9 mouse cellular contexts compared by ENCODE assay signal in genomic region chr16:21693981-21694462, GRCm38 (mm10). TPM values are rescaled to one million over a fixed set of nuclear protein-coding genes. Genes with fewer than 3 reads are reported as not detected.
DNase-seq lines count a peak whose midpoint lies in the region; ATAC-seq and TF ChIP-seq lines count a peak whose summit lies in the region.
"Had no signal": no experiment of that assay in that cellular context is flagged by ENCODE, and none has a peak within 500 bp of the region (broad histone marks: within the 10 kb centered on the region; RNA-seq: fewer than 3 reads in every experiment).

No protein-coding gene starts in this region.

- peaks cover 9% of the 10 kb centered on the region for H3K4me1 ChIP-seq in erythroblast, embryonic 14.5 days (ENCODE audit: control insufficient read depth)
- H3K4me1 ChIP-seq in intestine, postnatal 0 days (replicated peaks; ENCODE audit: control insufficient read depth, insufficient read depth, low read length): no peaks in the 10 kb centered on the region
- H3K4me1 ChIP-seq in midbrain, embryonic 16.5 days (ENCODE audit: control insufficient read depth, insufficient read depth, low read length): peaks cover 37% of the 10 kb centered on the region
- peaks cover 3% of the 10 kb centered on the region; the same call in 1 of the 2 replicates for H3K4me1 ChIP-seq in stomach, embryonic 15.5 days

- ATAC-seq in erythroblast, adult 5-6 weeks (replicated peaks; ENCODE audit: low FRiP score, poor library complexity, severe bottlenecking): no peak
- ATAC-seq in intestine, postnatal 0 days: peak; percentile 39
- peak; percentile 76 for ATAC-seq in midbrain, embryonic 16.5 days
- peak; percentile 59 for ATAC-seq in stomach, embryonic 15.5 days (ENCODE audit: insufficient read depth, low FRiP score, low read depth)

- peak overlapping the region; percentile 72 for H3K9ac ChIP-seq in intestine, postnatal 0 days (ENCODE audit: low read depth, low read length)
- peak overlapping the region; percentile 75 for H3K9ac ChIP-seq in midbrain, embryonic 16.5 days (ENCODE audit: low read depth, low read length)
- peak overlapping the region; percentile 88 for H3K9ac ChIP-seq in stomach, embryonic 15.5 days

- under 1% methylated on average over 40 of the region's 45 CpGs for WGBS in intestine, postnatal 0 days
- WGBS in midbrain, embryonic 16.5 days: under 1% methylated on average over 44 of the region's 45 CpGs
- under 1% methylated on average over 45 of the region's 45 CpGs for WGBS in stomach, embryonic 15.5 days

- peak overlapping the region; percentile 83 for H3K27ac ChIP-seq in intestine, postnatal 0 days (ENCODE audit: low read depth, low read length)
- peak overlapping the region; percentile 91 for H3K27ac ChIP-seq in midbrain, embryonic 16.5 days (ENCODE audit: low read length)
- H3K27ac ChIP-seq in stomach, embryonic 15.5 days: peak overlapping the region; percentile 88

- H3K9me3 ChIP-seq in erythroblast, embryonic 14.5 days (ENCODE audit: control insufficient read depth, low read length): no peaks in the 10 kb centered on the region
- no peaks in the 10 kb centered on the region for H3K9me3 ChIP-seq in intestine, postnatal 0 days (ENCODE audit: control insufficient read depth)
- no peaks in the 10 kb centered on the region for H3K9me3 ChIP-seq in midbrain, embryonic 16.5 days (replicated peaks; ENCODE audit: control insufficient read depth, low read length, poor library complexity, severe bottlenecking)
- no peaks in the 10 kb centered on the region for H3K9me3 ChIP-seq in stomach, embryonic 15.5 days

- peaks cover 45% of the 10 kb centered on the region for H3K27me3 ChIP-seq in erythroblast, embryonic 14.5 days (ENCODE audit: control insufficient read depth)
- H3K27me3 ChIP-seq in intestine, postnatal 0 days (replicated peaks; ENCODE audit: control insufficient read depth, insufficient read depth, low read length): no peaks in the 10 kb centered on the region
- H3K27me3 ChIP-seq in midbrain, embryonic 16.5 days (ENCODE audit: control insufficient read depth, insufficient read depth, low read depth, low read length): no peaks in the 10 kb centered on the region
- H3K27me3 ChIP-seq in stomach, embryonic 15.5 days (replicated peaks): no peaks in the 10 kb centered on the region

- peak overlapping the region; percentile 59 for H3K4me3 ChIP-seq in erythroblast, embryonic 14.5 days (replicated peaks)
- peak overlapping the region; percentile 77 for H3K4me3 ChIP-seq in intestine, postnatal 0 days (ENCODE audit: low read depth, low read length)
- peak overlapping the region; percentile 75 for H3K4me3 ChIP-seq in midbrain, embryonic 16.5 days (ENCODE audit: low read depth, low read length)
- H3K4me3 ChIP-seq in stomach, embryonic 15.5 days (replicated peaks): peak overlapping the region; percentile 80

- peak; percentile 86 for DNase-seq in cerebellum, adult 9-11 months
- peak; percentile 97 for DNase-seq in heart, adult 11 months
- DNase-seq in liver: peak; percentile 27

- TF ChIP-seq CTCF in intestine, postnatal 0 days (IDR thresholded peaks at IDR 0.05; ENCODE audit: low read depth): no peak

- no peaks in the 10 kb centered on the region for H3K36me3 ChIP-seq in erythroblast, embryonic 14.5 days (ENCODE audit: control insufficient read depth)
- H3K36me3 ChIP-seq in intestine, postnatal 0 days (ENCODE audit: control insufficient read depth, insufficient read depth): no peaks in the 10 kb centered on the region
- H3K36me3 ChIP-seq in midbrain, embryonic 16.5 days (ENCODE audit: control insufficient read depth, insufficient read depth, low read length): no peaks in the 10 kb centered on the region
- no peaks in the 10 kb centered on the region for H3K36me3 ChIP-seq in stomach, embryonic 15.5 days

- H3K4me2 ChIP-seq in intestine, postnatal 0 days (replicated peaks; ENCODE audit: low read depth): peak overlapping the region; percentile 98
- H3K4me2 ChIP-seq in midbrain, embryonic 16.5 days (ENCODE audit: low read length): peak overlapping the region; percentile 58
- H3K4me2 ChIP-seq in stomach, embryonic 15.5 days: peak overlapping the region; percentile 97

RNA-seq across cellular contexts. Expression of gene 2510009E07Rik, which starts 0.4 kb away (rescaled TPM):
- not detected in 2 replicates for polyA plus RNA-seq in erythroblast, embryonic 14.5 days (2012)
- 0.63 and 1.3 TPM in 2 replicates for total RNA-seq in erythroblast, adult 5-6 weeks (2015; ENCODE audit: low replicate concordance)
- 0.56 and 1.1 TPM in 2 replicates for total RNA-seq in erythroblast, adult 5-6 weeks (2017; ENCODE audit: low replicate concordance)
- 7.7 and 8.7 TPM in 2 replicates for polyA plus RNA-seq in intestine, postnatal 0 days (2015; fragmentation: Nextera tagmentation; extraction: Ambion mirVana)
- polyA plus RNA-seq in midbrain, embryonic 16.5 days (2015; fragmentation: Nextera tagmentation; extraction: Ambion mirVana): 50.4 and 55.3 TPM in 2 replicates
- polyA plus RNA-seq in stomach, embryonic 15.5 days (2015; fragmentation: Nextera tagmentation; extraction: Ambion mirVana): 19.5 TPM in 2 replicates
- total RNA-seq: MEL had no signal

Comparison
In these comparisons a context has a peak if more than half of its experiments do, and no peak if none do; other contexts are left out.
1. DNase-seq: peak in every context shown above with its lines; median percentile 97 in heart, adult 11 months; 86 in cerebellum, adult 9-11 months; 27 in liver.